Mouse (Mus musculus) myocyte (in vitro differentiated cells): ENCODE measurements around the gene Gpr156. TPM values are rescaled to one million over a fixed set of nuclear protein-coding genes. Genes with fewer than 3 reads are reported as not detected.

Source experiments
- H3K27me3 ChIP-seq: one replicate; pipeline ENCODE4 v1.6.1; 2011; ENCODE audit not compliant: control insufficient read depth, insufficient read depth, insufficient read length
- H3K36me3 ChIP-seq: one replicate; pipeline ENCODE4 v1.6.1; 2011; ENCODE audit not compliant: control insufficient read depth, insufficient read depth
- H3K4me2 ChIP-seq: one replicate; pipeline ENCODE4 v1.6.1; 2011; ENCODE audit warnings: low read depth, control low read depth
- H3K4me3 ChIP-seq: one replicate; pipeline ENCODE4 v1.5.1; 2011; ENCODE audit warnings: mild to moderate bottlenecking, control low read depth, moderate library complexity
- H3K79me2 ChIP-seq: one replicate; pipeline ENCODE4 v1.6.1; 2011; ENCODE audit not compliant: control insufficient read depth, insufficient read depth
- H3ac ChIP-seq: one replicate; pipeline ENCODE4 v1.6.1; 2011; ENCODE audit not compliant: control insufficient read depth, insufficient read length
- CEBPB ChIP-seq: IDR thresholded peaks from 2 replicates; pipeline ENCODE4 v1.6.1; 2011; ENCODE audit warnings: mild to moderate bottlenecking, moderate library complexity; ENCODE audit not compliant: poor library complexity, insufficient read depth, severe bottlenecking
- E2F4 ChIP-seq: IDR thresholded peaks from one replicate; pipeline ENCODE4 v1.6.1; 2011; ENCODE audit warnings: mild to moderate bottlenecking, control low read depth, moderate library complexity; ENCODE audit not compliant: insufficient read depth
- MAX ChIP-seq: IDR thresholded peaks from one replicate; pipeline ENCODE4 v1.6.1; 2011; ENCODE audit warnings: low read depth, mild to moderate bottlenecking, control low read depth
- MYOD1 ChIP-seq, 3 experiments: IDR thresholded peaks; one replicate each; pipeline ENCODE4 v1.6.1; 2011; ENCODE audit warnings: control low read depth in 2 of 3, low read depth in 2 of 3, mild to moderate bottlenecking in 2 of 3, moderate library complexity in 1 of 3; ENCODE audit not compliant: insufficient read length in 2 of 3, control insufficient read depth in 1 of 3
- MYOG ChIP-seq, 3 experiments: IDR thresholded peaks; one replicate each; pipeline ENCODE4 v1.6.1; 2011; ENCODE audit warnings: control low read depth in 2 of 3, low read depth in 2 of 3, mild to moderate bottlenecking in 2 of 3; ENCODE audit not compliant: insufficient read length in 2 of 3, control insufficient read depth in 1 of 3, insufficient read depth in 1 of 3
- POLR2A ChIP-seq: IDR thresholded peaks from one replicate; pipeline ENCODE4 v1.6.1; 2011; ENCODE audit warnings: low read depth, mild to moderate bottlenecking, control low read depth, moderate library complexity; ENCODE audit not compliant: insufficient read length
- POLR2AphosphoS2 ChIP-seq: IDR thresholded peaks from one replicate; pipeline ENCODE4 v1.6.1; 2011; ENCODE audit warnings: low read depth, control low read depth; ENCODE audit not compliant: insufficient read length
- REST ChIP-seq: IDR thresholded peaks from one replicate; pipeline ENCODE4 v1.6.1; 2011; ENCODE audit warnings: mild to moderate bottlenecking, control low read depth, moderate library complexity; ENCODE audit not compliant: insufficient read depth, insufficient read length
- SRF ChIP-seq: IDR thresholded peaks from one replicate; pipeline ENCODE4 v1.6.1; 2011; ENCODE audit warnings: low read depth; ENCODE audit not compliant: control insufficient read depth, insufficient read length
- TCF12 ChIP-seq: IDR thresholded peaks from one replicate; pipeline ENCODE4 v1.6.1; 2011; ENCODE audit warnings: mild to moderate bottlenecking, control low read depth; ENCODE audit not compliant: poor library complexity, insufficient read depth, severe bottlenecking
- TCF3 ChIP-seq: IDR thresholded peaks from one replicate; pipeline ENCODE4 v1.6.1; 2011; ENCODE audit warnings: low read depth, control low read depth; ENCODE audit not compliant: insufficient read length
- USF1 ChIP-seq: IDR thresholded peaks from one replicate; pipeline ENCODE4 v1.6.1; 2011; ENCODE audit warnings: low read depth, mild to moderate bottlenecking, control low read depth, moderate library complexity
- polyA plus RNA-seq: library from polyadenylated mRNA; unstranded; fragments of >200 nt; fragmentation: generic; extraction: Trizol; gene quantifications from one replicate; pipeline ENCODE4 v1.2.1, GENCODE M21; 2012; ENCODE audit warnings: missing spikeins

Gene Gpr156
- polyA plus RNA-seq, 1 experiment: 0.06 TPM

DNA sequence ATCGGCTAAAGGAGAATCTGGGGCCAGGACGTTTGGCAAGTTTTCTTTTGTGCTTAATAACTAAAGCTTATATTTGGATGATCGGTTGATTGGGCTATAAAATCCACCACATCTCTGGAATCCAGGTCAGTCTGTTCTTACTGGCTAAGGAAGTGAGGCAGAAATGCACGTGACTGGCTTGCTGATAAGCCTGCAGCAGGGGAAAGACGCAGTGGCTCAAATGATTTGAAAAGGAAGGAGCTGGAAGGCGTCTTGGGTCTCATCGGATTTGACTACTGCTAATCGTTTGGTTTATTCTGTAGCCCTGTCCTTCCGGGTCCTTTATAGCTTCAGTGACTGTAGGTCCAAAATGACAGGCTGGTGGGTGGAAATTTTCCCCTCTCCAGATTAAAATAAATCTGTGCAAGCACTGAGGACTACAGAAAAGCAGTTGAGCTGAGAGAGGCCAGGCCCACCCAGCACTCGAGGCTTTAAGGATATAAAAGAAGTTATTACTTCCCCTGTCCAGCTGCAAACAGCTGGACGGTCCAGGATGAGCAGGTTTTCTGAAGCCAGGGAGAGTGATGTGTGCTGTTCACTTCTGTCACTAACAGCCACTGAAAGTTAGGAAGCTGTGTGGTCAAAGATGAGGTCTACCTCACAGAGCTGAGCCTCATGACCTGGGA, 57.7 kb downstream of the Gpr156 start:
- H3K4me2 ChIP-seq: no peak overlapping the region
- no peaks in the 10 kb centered on the region for H3K27me3 ChIP-seq
- no peak for TF ChIP-seq POLR2A
- TF ChIP-seq MAX: no peak
- TF ChIP-seq TCF12: no peak
- no peak for TF ChIP-seq REST
- no peak for TF ChIP-seq CEBPB
- TF ChIP-seq MYOG (IDR thresholded peaks at IDR 0.05; ENCODE audit: control insufficient read depth in 1 of 3, insufficient read depth in 1 of 3, insufficient read length in 2 of 3, low read depth in 2 of 3): no peak
- no peak for TF ChIP-seq MYOD1 (IDR thresholded peaks at IDR 0.05; ENCODE audit: control insufficient read depth in 1 of 3, insufficient read length in 2 of 3, low read depth in 2 of 3)
- TF ChIP-seq TCF3: no peak
- no peak for TF ChIP-seq POLR2AphosphoS2
- TF ChIP-seq SRF: no peak
- no peak for TF ChIP-seq E2F4
- TF ChIP-seq USF1: no peak
- no peak overlapping the region for H3ac ChIP-seq
- H3K36me3 ChIP-seq: no peaks in the 10 kb centered on the region
- H3K79me2 ChIP-seq: no peaks in the 10 kb centered on the region
- H3K4me3 ChIP-seq: no peak overlapping the region

GRCm38 (mm10) chr16:37974520-37975340, 58.4 kb downstream of the Gpr156 start:
- H3K36me3 ChIP-seq: no peaks in the 10 kb centered on the region
- no peak overlapping the region for H3ac ChIP-seq
- no peaks in the 10 kb centered on the region for H3K27me3 ChIP-seq
- no peak overlapping the region for H3K4me3 ChIP-seq
- TF ChIP-seq USF1 (no peak), POLR2A (no peak), MAX (no peak), TCF12 (no peak), REST (no peak), MYOG (IDR thresholded peaks at IDR 0.05; ENCODE audit: control insufficient read depth in 1 of 3, insufficient read depth in 1 of 3, insufficient read length in 2 of 3, low read depth in 2 of 3) (no peak), MYOD1 (IDR thresholded peaks at IDR 0.05; ENCODE audit: control insufficient read depth in 1 of 3, insufficient read length in 2 of 3, low read depth in 2 of 3) (no peak), E2F4 (no peak), CEBPB (no peak), POLR2AphosphoS2 (no peak), SRF (no peak), TCF3 (no peak)
- H3K4me2 ChIP-seq: no peak overlapping the region
- H3K79me2 ChIP-seq: no peaks in the 10 kb centered on the region

- TF ChIP-seq TCF3: no peak
- no peak for TF ChIP-seq MYOD1 (IDR thresholded peaks at IDR 0.05; ENCODE audit: control insufficient read depth in 1 of 3, insufficient read length in 2 of 3, low read depth in 2 of 3)
- TF ChIP-seq SRF: no peak
- no peak for TF ChIP-seq TCF12
- Histone ChIP-seq H3K4me2 (no peak overlapping the region), H3K4me3 (no peak overlapping the region), H3K36me3 (no peaks in the 10 kb centered on the region), H3K79me2 (no peaks in the 10 kb centered on the region), H3K27me3 (no peaks in the 10 kb centered on the region), H3ac (no peak overlapping the region)
These were observed 65.6 kb downstream of the Gpr156 start for GRCm38 (mm10) chr16:37981907-37982306.

- Histone ChIP-seq H3ac (no peak overlapping the region), H3K27me3 (no peaks in the 10 kb centered on the region), H3K79me2 (no peaks in the 10 kb centered on the region), H3K4me3 (no peak overlapping the region), H3K4me2 (no peak overlapping the region), H3K36me3 (no peaks in the 10 kb centered on the region)
- TF ChIP-seq CEBPB: no peak
- TF ChIP-seq POLR2AphosphoS2: no peak
- TF ChIP-seq MYOG (IDR thresholded peaks at IDR 0.05; ENCODE audit: control insufficient read depth in 1 of 3, insufficient read depth in 1 of 3, insufficient read length in 2 of 3, low read depth in 2 of 3): no peak
- TF ChIP-seq MAX: no peak
- no peak for TF ChIP-seq MYOD1 (IDR thresholded peaks at IDR 0.05; ENCODE audit: control insufficient read depth in 1 of 3, insufficient read length in 2 of 3, low read depth in 2 of 3)
- no peak for TF ChIP-seq REST
- no peak for TF ChIP-seq TCF3
- TF ChIP-seq POLR2A: no peak
These were observed 72.0 kb downstream of the Gpr156 start for GRCm38 (mm10) chr16:37988211-37988865.
